Mouse (Mus musculus) T-helper 1 cell (primary cell): ENCODE results near the gene Arsb.

Experiments
- in situ Hi-C: fragments of 300-600 bp; cut with MboI, MseI; formaldehyde crosslinking; loops from one replicate; pipeline ENCODE4 v1.15.1; 2025; ENCODE audit warnings: high pct_unique_total_duplicates

Gene Arsb

GRCm38 (mm10) chr13:93771588-93772278, at the start of gene Arsb:
Gene Arsb (plus strand): TSS chr13:93771630.
- in situ Hi-C loops = no loop called here

DNA sequence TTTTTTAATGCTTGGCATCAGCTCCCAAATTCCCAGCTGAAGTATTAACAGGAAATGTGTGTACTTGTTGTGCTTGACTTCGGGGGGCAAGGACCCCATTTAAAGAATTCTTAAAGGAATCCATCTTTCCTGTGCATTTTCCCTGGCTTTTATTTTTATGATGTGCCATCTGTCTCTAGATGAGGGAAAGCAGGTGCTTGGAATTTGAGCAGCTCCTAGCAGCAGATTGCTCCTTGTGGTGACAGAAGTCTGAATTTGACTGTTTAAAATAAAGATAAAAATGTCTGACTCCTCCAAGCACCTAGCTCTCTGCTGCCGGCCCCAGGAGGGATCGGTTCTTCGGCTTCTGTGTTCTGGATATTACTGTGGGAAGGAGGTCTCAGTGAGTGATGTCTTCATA, 49.5 kb upstream of the Arsb start:
- in situ Hi-C loops = no loop called here

DNA sequence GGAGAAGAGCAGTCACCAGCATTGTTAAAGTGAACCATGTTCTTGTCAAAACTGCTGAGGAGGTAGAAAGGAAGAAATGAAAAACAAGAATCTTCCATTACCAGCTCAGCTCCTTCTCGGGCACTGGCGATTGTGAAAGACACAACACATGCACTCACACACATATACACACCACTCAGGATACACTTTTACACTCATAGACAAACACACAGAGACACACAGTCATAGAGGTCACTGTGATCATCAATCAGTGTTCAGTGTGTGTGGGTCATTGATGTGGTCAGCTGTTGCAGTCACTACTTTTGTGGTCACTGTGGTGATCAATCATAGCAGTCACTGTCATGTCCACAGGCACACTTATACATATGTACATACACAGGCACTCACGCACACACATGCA, 48.0 kb upstream of the Arsb start:
- in situ Hi-C loops = no loop called here

DNA sequence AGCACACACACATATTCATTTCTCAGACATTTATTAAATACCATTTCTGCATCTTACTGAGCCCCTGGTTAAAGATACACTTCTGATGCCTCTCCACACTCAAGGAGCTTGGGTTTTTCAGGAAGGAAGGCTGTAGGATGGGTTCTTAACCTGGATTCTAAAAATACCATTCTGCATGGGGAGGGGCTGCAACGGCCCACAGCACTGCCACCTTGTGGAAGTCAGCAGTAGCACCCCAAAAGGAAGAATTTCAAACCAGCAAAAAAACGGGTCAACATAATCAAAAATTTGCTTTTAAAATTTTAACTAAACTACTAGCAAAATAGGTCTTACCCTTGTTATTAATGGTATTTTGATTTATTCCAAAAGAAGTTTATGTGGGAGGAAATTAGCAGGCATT, 47.2 kb upstream of the Arsb start:
- in situ Hi-C loops = no loop called here

DNA sequence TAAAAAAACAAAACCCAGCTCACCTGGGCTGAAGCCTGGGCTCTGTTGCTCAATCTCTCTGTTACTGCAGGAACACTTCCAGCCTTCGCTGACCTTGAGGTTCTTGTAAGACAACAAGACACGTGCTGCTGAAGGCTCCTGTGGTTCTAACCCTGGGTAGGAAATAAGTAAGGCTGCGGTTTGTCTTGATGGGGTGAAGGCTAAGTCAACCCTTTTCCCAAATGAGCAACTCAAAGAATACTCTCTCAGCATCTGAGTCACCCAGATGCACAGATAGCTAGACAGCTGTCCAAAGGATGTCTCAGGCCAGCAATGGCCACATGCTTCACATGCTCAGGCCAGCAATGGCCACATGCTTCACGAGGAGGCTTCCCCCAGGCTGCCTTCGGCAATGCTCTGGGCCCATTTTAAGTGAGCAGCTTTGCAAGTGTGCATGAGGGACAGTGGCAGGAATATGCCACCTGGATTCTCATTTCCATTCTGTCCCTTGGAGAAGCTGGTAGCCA, 36.2 kb upstream of the Arsb start:
- in situ Hi-C loops = no loop called here

- in situ Hi-C loops = no loop called here
Measured at GRCm38 (mm10) chr13:93744118-93744517, 27.3 kb upstream of the Arsb start.

- in situ Hi-C loops = loop anchor here (10.0 kb wide), 1 partner anchor 368 kb away; no protein-coding TSS in a partner anchor
Measured at GRCm38 (mm10) chr13:93752597-93753400, 18.6 kb upstream of the Arsb start.

DNA sequence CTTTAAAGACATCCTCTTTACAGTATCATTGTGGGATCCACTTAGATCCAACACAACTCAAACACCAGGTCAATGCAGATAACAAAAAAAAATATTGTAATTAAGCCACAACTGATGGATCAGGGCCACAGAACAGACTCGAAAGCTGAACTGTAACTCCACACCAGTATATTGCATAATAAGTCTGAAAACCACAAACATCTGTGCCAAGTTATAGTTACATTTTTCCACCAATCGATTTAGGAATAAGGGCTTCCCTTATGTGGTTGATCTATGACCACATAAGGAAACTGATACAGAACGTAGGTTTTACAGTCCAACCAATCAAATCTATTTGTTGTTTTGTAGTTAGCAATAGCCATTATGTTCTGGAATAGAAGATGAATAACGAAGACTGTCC, 16.3 kb upstream of the Arsb start:
- in situ Hi-C loops = loop anchor here (10.0 kb wide), 1 partner anchor 370 kb away; no protein-coding TSS in a partner anchor

GRCm38 (mm10) chr13:93756674-93757073, 14.8 kb upstream of the Arsb start:
- in situ Hi-C loops = loop anchor here (10.0 kb wide), 1 partner anchor 372 kb away; no protein-coding TSS in a partner anchor

- in situ Hi-C loops = loop anchor here (10.0 kb wide), 1 partner anchor 373 kb away; no protein-coding TSS in a partner anchor
Measured at GRCm38 (mm10) chr13:93757514-93757913, 13.9 kb upstream of the Arsb start.

DNA sequence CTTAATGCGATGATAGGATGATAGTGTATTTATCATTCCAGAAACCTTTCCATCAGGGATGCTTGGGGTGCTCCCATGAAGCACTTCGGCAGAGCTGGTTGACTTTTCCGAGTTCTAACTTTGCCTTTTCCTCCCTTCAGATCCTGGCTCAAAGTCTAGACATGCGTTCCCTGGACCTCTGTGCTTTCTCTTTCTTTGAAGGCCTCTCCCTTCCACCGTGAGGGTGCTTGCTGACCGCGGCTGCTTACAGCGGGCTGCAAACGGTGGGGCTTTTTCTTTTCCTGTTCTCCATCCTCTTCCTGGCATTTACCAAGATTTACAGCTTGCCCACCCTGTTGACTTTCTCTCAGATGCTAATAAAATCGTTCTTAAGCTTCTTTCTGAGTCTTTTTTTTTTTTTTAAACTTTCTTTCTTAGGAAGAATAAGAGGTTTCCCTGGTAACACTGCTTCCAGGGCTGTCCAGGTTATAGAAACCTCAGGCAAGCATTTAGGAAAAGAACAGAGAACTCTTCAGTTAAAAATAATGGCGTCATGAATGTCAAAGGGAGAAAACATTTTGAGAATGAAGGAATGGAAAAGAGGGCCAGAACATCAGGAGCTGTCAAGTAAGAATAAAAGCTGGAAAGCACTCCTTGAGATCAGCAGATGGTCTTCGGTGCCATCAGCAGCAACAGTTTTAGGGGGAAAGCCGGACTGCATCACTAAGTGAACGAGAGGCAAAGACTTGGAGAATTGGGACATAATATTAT, 13.1 kb upstream of the Arsb start:
- in situ Hi-C loops = loop anchor here (10.0 kb wide), 1 partner anchor 374 kb away; no protein-coding TSS in a partner anchor

GRCm38 (mm10) chr13:93761831-93762230, 9.6 kb upstream of the Arsb start:
- in situ Hi-C loops = no loop called here

- in situ Hi-C loops = no loop called here
Measured at GRCm38 (mm10) chr13:93762879-93763278, 8.6 kb upstream of the Arsb start.

GRCm38 (mm10) chr13:93764321-93764973, 7.0 kb upstream of the Arsb start:
- in situ Hi-C loops = no loop called here

DNA sequence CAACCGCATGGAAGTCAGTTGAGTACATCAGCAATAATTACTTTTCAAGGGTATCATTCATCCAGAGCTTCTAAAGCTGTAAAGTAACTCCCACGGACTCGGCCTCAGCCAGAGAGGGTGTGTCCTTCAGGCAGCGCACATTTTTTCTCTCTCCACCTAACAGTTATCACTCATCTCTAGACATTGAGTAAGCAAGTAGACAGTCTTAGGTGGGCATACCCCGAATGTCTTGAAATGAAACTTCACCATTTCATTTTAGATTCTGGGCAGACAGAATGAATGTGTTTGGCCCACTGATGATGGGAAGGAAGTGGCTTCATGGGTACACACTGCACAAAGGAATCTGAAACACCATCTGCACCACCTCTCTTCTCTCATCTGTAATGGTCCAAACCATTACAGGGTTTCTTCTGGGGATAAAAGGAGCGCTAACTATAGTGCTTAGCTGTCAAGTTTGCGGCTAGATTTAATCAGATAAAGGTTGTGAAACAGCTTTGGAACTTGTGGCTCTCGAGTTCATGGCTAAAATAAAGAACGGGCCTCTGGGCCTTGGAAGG, 321 bp upstream of the Arsb start:
- in situ Hi-C loops = no loop called here

- in situ Hi-C loops = no loop called here
Measured at GRCm38 (mm10) chr13:93772279-93772636, 828 bp downstream of the Arsb start.

DNA sequence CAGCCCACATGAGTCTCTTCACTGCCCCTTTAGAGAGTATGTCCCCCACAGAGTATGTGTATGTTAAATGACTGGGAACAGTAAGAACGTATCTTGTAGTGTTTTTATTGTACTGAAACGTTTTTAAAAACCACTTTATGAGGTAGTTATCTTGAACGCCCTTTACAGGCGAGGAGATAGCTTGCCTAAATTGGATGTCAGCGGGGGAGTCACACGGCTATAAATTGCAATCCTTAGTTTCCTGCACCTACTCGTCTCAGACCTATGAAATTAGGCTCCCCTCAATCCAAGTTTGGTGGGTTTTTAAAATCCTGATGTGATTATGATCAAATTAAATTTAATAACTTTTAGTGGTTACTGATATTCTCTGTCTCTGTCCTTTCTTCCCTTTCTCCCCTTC, 1.4 kb downstream of the Arsb start:
- in situ Hi-C loops = no loop called here

- in situ Hi-C loops = no loop called here
Measured at GRCm38 (mm10) chr13:93773704-93774315, 2.4 kb downstream of the Arsb start.

- in situ Hi-C loops = no loop called here
Measured at GRCm38 (mm10) chr13:93782823-93783222, 11.4 kb downstream of the Arsb start.

DNA sequence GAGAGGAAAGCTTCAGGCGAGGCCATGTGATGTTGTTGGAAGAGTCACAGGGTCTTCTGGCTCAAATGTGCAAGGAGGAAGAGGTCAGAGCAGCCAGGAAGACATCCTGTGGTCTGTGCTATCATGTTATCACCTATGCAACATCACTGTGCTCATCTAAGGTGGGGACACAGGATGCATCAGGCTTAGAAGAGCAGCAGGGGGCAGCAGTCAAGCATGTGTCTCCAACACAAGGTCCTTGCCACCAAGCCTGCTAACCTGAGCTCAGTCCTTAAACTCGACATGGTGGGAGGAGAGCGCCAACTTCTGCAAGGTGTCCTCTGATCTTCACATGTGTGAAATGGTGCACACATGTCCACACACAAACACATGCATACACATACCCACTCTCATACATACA, 13.9 kb downstream of the Arsb start:
- in situ Hi-C loops = loop anchor here (5.0 kb wide), 2 partner anchors 277 to 562 kb away; no protein-coding TSS in a partner anchor
